Mouse (Mus musculus) induced T-regulatory cell, adult 2 months (primary cell): ENCODE results near the gene Gm4791.

Experiments
- DNase-seq: peaks from one replicate; pipeline ENCODE4 v3.0.0-alpha.2; 2012; ENCODE audit warnings: low read depth

The Gm4791 gene

GRCm38 (mm10) chr9:46998338-46998791 lies at the start of gene Gm4791:
Gene Gm4791, plus strand, starts transcription at chr9:46998741.
- DNase-seq: no peak

DNA sequence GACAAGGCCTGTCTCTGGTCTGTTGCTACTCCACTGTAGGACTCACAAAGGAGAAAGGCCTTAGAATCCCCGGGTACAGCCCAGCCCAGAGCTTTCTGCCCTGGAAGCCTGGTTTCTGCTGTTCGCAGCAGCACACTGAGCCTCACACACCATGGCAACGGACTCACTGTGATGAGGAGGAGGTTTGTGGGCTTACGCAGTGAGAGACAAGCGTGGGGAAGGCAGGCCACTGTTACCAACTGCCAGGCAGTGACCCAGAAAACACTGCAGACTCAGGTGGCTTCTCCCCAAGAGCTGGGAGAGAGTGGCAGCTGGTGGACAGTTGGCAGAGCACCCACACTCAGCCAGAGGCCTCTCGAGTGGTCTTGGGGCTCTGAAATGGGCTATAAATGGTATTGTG lies 42.3 kb upstream of the Gm4791 start:
- DNase-seq: no peak

- no peak for DNase-seq
Observed at GRCm38 (mm10) chr9:46957420-46957950, 41.1 kb upstream of the Gm4791 start.

DNA sequence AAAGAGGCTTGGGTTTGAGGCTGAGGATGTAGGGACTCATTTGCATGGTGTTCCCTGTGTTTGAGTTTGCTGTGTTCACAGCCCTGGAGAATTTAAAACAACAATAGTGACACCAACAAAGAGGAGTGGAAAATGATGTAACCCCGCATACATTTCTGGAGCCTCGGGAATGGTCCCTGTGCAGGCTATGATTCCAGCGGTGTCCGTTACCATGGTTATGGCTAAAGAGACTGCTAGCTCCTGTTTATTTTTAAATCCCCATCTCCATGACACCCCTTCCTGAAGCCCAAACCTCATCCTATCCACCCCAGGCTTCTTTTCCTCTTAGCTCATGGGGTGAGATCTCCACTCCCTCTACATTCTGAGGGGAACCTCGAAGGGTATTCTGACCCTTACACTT lies 32.5 kb upstream of the Gm4791 start:
- DNase-seq: no peak

GRCm38 (mm10) chr9:46968970-46969369 lies 29.6 kb upstream of the Gm4791 start:
- DNase-seq: no peak

GRCm38 (mm10) chr9:46969406-46969805 lies 29.1 kb upstream of the Gm4791 start:
- DNase-seq: no peak

DNA sequence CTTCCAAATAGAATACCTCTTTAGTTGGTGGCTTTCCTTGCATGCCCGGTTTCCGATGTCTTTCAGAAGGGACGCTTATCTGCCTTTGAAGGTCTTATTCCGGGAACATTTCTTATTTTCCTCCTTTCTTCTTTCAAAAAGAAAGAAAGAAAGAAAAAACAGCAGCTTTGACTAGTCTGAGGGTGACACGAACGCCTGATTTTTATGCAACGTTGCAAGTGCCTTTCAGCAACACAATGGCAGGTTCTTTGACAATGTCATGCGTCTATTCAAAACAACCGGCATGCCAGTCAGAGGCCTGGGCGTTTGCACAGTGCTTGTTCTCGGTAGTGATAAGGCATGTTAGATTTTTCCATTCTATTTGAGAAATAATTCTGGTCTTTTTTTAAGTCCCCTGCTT lies 19.7 kb upstream of the Gm4791 start:
- DNase-seq: no peak

- no peak for DNase-seq
Observed at GRCm38 (mm10) chr9:46980111-46980510, 18.4 kb upstream of the Gm4791 start.

DNA sequence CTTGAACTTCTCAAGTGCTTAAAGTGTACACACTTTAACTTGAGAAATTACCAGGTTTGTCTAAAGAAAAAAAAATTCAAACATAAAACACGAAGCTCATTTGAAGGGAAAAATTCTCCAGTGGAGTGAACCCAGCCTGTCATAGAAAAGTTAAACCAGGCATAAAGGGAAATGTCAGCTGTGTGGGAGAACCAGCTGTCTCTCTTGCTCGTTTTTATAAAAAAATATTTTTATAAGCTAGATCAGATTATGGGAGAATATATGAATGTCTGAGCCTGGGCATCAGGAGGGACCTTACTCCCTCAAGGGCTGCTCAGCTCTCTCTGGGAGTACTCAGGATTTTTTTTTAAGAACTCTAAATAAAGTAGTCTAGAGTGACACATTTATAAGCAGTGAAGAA lies 15.1 kb upstream of the Gm4791 start:
- DNase-seq: no peak

GRCm38 (mm10) chr9:47041569-47041968 lies 43.0 kb downstream of the Gm4791 start:
- DNase-seq: no peak
